Comparison of ENCODE assay signal across 8 mouse cellular contexts in genomic region chr6:54326671-54327625, GRCm38 (mm10). TPM values are rescaled to one million over a fixed set of nuclear protein-coding genes. Genes with fewer than 3 reads are reported as not detected.
A peak's percentile ranks its signal among the peaks of the same experiment; 100 is the strongest.
DNase-seq lines count a peak whose midpoint lies in the region; ATAC-seq and TF ChIP-seq lines count a peak whose summit lies in the region.

No protein-coding gene starts in this region.

- H3K9ac ChIP-seq in forebrain, embryonic 13.5 days, result peak overlapping the region; percentile 67
- H3K9ac ChIP-seq in liver, embryonic 15.5 days, result no peak overlapping the region
- H3K9ac ChIP-seq in neural tube, embryonic 11.5 days (ENCODE audit: low read length), result peak overlapping the region; percentile 44

- WGBS in forebrain, embryonic 13.5 days, result under 1% methylated on average over 53 of the region's 53 CpGs
- under 1% methylated on average over 53 of the region's 53 CpGs for WGBS in liver, embryonic 15.5 days (ENCODE audit: insufficient replicate concordance)
- under 1% methylated on average over 53 of the region's 53 CpGs for WGBS in neural tube, embryonic 11.5 days

- H3K27me3 ChIP-seq in E14TG2a.4 (ENCODE audit: insufficient read depth, low read length), result peaks cover 65% of the 10 kb centered on the region
- H3K27me3 ChIP-seq in forebrain, embryonic 13.5 days, result peaks cover 49% of the 10 kb centered on the region
- H3K27me3 ChIP-seq in liver, embryonic 15.5 days, result peaks cover 30% of the 10 kb centered on the region
- H3K27me3 ChIP-seq in neural tube, embryonic 11.5 days (ENCODE audit: control insufficient read depth, insufficient read depth, low read length), result peaks cover 31% of the 10 kb centered on the region

- peaks cover 34% of the 10 kb centered on the region for H3K4me1 ChIP-seq in E14TG2a.4 (replicated peaks; ENCODE audit: low read depth, low read length)
- H3K4me1 ChIP-seq in brown adipose tissue, adult 24 weeks (ENCODE audit: control insufficient read depth, insufficient read depth, insufficient read length, low read length), result 0 out of 2 replicates have a peak, but pooled peaks cover 2% of the 10 kb centered on the region
- H3K4me1 ChIP-seq in forebrain, embryonic 13.5 days, result peaks cover 32% of the 10 kb centered on the region
- 0 out of 2 replicates have a peak, but pooled peaks cover 9% of the 10 kb centered on the region for H3K4me1 ChIP-seq in liver, embryonic 15.5 days (replicated peaks)
- peaks cover 11% of the 10 kb centered on the region for H3K4me1 ChIP-seq in neural tube, embryonic 11.5 days (ENCODE audit: control insufficient read depth, insufficient read depth, low read length)

- TF ChIP-seq CTCF in E14TG2a.4 (conservative IDR thresholded peaks at IDR 0.05; ENCODE audit: low read length), result no peak

- H3K4me3 ChIP-seq in E14TG2a.4 (replicated peaks; ENCODE audit: low read length), result peak overlapping the region; percentile 77
- H3K4me3 ChIP-seq in brown adipose tissue, adult 24 weeks (ENCODE audit: insufficient read depth, low read depth, low read length), result peak overlapping the region; percentile 61
- H3K4me3 ChIP-seq in forebrain, embryonic 13.5 days, result peak overlapping the region; percentile 52
- H3K4me3 ChIP-seq in liver, embryonic 15.5 days (replicated peaks), result peak overlapping the region; percentile 51
- peak overlapping the region; percentile 47 for H3K4me3 ChIP-seq in neural tube, embryonic 11.5 days (ENCODE audit: low read depth, low read length)

- no peaks in the 10 kb centered on the region for H3K9me3 ChIP-seq in E14TG2a.4 (ENCODE audit: low read length)
- H3K9me3 ChIP-seq in forebrain, embryonic 13.5 days (replicated peaks), result no peaks in the 10 kb centered on the region
- H3K9me3 ChIP-seq in liver, embryonic 15.5 days (replicated peaks), result no peaks in the 10 kb centered on the region
- no peaks in the 10 kb centered on the region for H3K9me3 ChIP-seq in neural tube, embryonic 11.5 days (ENCODE audit: control insufficient read depth, low read length)

- intact Hi-C loops in heart, postnatal 25 days (cut with DNase I), result loop anchor here (5.0 kb wide), 1 partner anchor 80 kb away; no protein-coding TSS in a partner anchor

- peak overlapping the region; percentile 99 for H3K4me2 ChIP-seq in forebrain, embryonic 13.5 days
- H3K4me2 ChIP-seq in liver, embryonic 15.5 days, result peak overlapping the region; percentile 70
- peak overlapping the region; percentile 88 for H3K4me2 ChIP-seq in neural tube, embryonic 11.5 days (ENCODE audit: low read depth)

- peak; percentile 79 for ATAC-seq in forebrain, embryonic 13.5 days
- peak; percentile 70 for ATAC-seq in liver, embryonic 15.5 days (ENCODE audit: insufficient read depth)
- ATAC-seq in neural tube, embryonic 11.5 days (ENCODE audit: insufficient read depth, low FRiP score, low TSS enrichment), result no peak

- peak; percentile 37 for DNase-seq in heart, postnatal 25 days (ENCODE audit: low spot score)
- DNase-seq in kidney, postnatal 4 days, result peak; percentile 74 to 87
- DNase-seq in neural tube, embryonic 11.5 days (ENCODE audit: low spot score), result peak; percentile 60
- peak; percentile 34 for DNase-seq in urinary bladder, adult 2 months (ENCODE audit: low spot score)

- no peak overlapping the region for H3K27ac ChIP-seq in brown adipose tissue, adult 24 weeks (replicated peaks; ENCODE audit: low read depth, low read length)
- peak overlapping the region; percentile 25 for H3K27ac ChIP-seq in forebrain, embryonic 13.5 days
- H3K27ac ChIP-seq in liver, embryonic 15.5 days (replicated peaks), result no peak overlapping the region
- H3K27ac ChIP-seq in neural tube, embryonic 11.5 days (ENCODE audit: low read depth, low read length), result no peak overlapping the region

- no peaks in the 10 kb centered on the region for H3K36me3 ChIP-seq in E14TG2a.4 (ENCODE audit: insufficient read depth, low read length)
- no peaks in the 10 kb centered on the region for H3K36me3 ChIP-seq in forebrain, embryonic 13.5 days (ENCODE audit: poor library complexity, severe bottlenecking)
- H3K36me3 ChIP-seq in liver, embryonic 15.5 days (replicated peaks), result no peaks in the 10 kb centered on the region
- H3K36me3 ChIP-seq in neural tube, embryonic 11.5 days (ENCODE audit: control insufficient read depth, insufficient read depth, low read length), result no peaks in the 10 kb centered on the region

RNA-seq across cellular contexts. Expression of gene Prr15, which starts 1.3 kb away (rescaled TPM):
- polyA plus RNA-seq in brown adipose tissue, adult 24 weeks (2012; ENCODE audit: insufficient read depth, insufficient read length, missing spikeins), result not detected in 2 replicates
- polyA plus RNA-seq in forebrain, embryonic 13.5 days (2015; fragmentation: Nextera tagmentation; extraction: Ambion mirVana), result 5.5 and 9.8 TPM in 2 replicates
- total RNA-seq in heart, postnatal 25 days (2021), result 1 to 10 TPM; 2.2 to 3.1 TPM
- polyA plus RNA-seq in liver, embryonic 15.5 days (2015; fragmentation: Nextera tagmentation; extraction: Ambion mirVana), result 0.88 and 1.1 TPM in 2 replicates
- 0.78 and 0.88 TPM in 2 replicates for polyA plus RNA-seq in neural tube, embryonic 11.5 days (2014; fragmentation: Nextera tagmentation; extraction: Ambion mirVana)
- 2.4 and 2.8 TPM in 2 replicates for polyA plus RNA-seq in urinary bladder, adult 2 months (2012; rRNA removed)
